Mouse (Mus musculus): ENCODE data around the gene Oprl1.

- TF ChIP-seq POLR2A (IDR thresholded peaks at IDR 0.05; ENCODE audit: insufficient read depth, low read depth, low read length) (no peak), CTCF (IDR thresholded peaks at IDR 0.05; ENCODE audit: insufficient read depth, low read depth, low read length) (no peak)
Observed at GRCm38 (mm10) chr2:181706668-181707067, 8.1 kb upstream of the Oprl1 start.
